Mouse (Mus musculus) heart, embryonic 16.5 days (tissue): ENCODE results near the gene Chgb. TPM values are rescaled to one million over a fixed set of nuclear protein-coding genes. Genes with fewer than 3 reads are reported as not detected.
A peak's percentile ranks its signal among the peaks of the same experiment; 100 is the strongest.

Experiments
- ATAC-seq: fragments of 200-750 bp; cut with Nextera tagmentation; replicated peaks from 2 replicates; pipeline ENCODE4 v1.8.0; 2017; ENCODE audit warnings: moderate number of reproducible peaks; ENCODE audit not compliant: insufficient read depth, low FRiP score; ENCODE audit errors: extremely low read depth
- H3K27ac ChIP-seq: fragments of 300-500 bp; sonication (generic); 2 replicates; pipeline ENCODE4 v1.5.1; 2014; ENCODE audit warnings: mild to moderate bottlenecking, low read length, control low read depth, moderate library complexity
- H3K27me3 ChIP-seq: fragments of 300-500 bp; sonication (generic); 2 replicates; pipeline ENCODE4 v1.6.1; 2014; ENCODE audit warnings: low read length, mixed read lengths; ENCODE audit not compliant: control insufficient read depth, insufficient read depth
- H3K36me3 ChIP-seq: fragments of 300-500 bp; sonication (generic); 2 replicates; pipeline ENCODE4 v1.6.1; 2014; ENCODE audit not compliant: control insufficient read depth, insufficient read depth
- H3K4me1 ChIP-seq: fragments of 300-500 bp; sonication (generic); 2 replicates; pipeline ENCODE4 v1.6.1; 2014; ENCODE audit warnings: low read length, mixed read lengths; ENCODE audit not compliant: control insufficient read depth, insufficient read depth
- H3K4me2 ChIP-seq: fragments of 300-500 bp; sonication (generic); 2 replicates; pipeline ENCODE4 v1.6.1; 2014; ENCODE audit warnings: low read depth, mild to moderate bottlenecking, control low read depth, low read length
- H3K4me3 ChIP-seq: fragments of 300-500 bp; sonication (generic); 2 replicates; pipeline ENCODE4 v1.5.1; 2014; ENCODE audit warnings: mild to moderate bottlenecking, control low read depth, low read length
- H3K9ac ChIP-seq: fragments of 300-500 bp; sonication (generic); 2 replicates; pipeline ENCODE4 v1.6.1; 2014; ENCODE audit warnings: low read length, control low read depth
- H3K9me3 ChIP-seq: fragments of 300-500 bp; sonication (generic); replicated peaks from 2 replicates; pipeline ENCODE4 v1.6.1; 2016; ENCODE audit warnings: low read length; ENCODE audit not compliant: control insufficient read depth
- WGBS: fragments of 180-500 bp; shearing (Covaris S2); extraction: QIAGEN DNeasy Blood & Tissue Kit; methylation state at CpG from one replicate; pipeline ENCODE4 v1.1.7; 2014; 5-methylcytosine and 5-hydroxymethylcytosine counted together
- polyA plus RNA-seq: library from polyadenylated mRNA; unstranded; fragments of >200 nt; fragmentation: Nextera tagmentation; extraction: Ambion mirVana; gene quantifications from 2 replicates; pipeline ENCODE4 v1.2.1, GENCODE M21; 2015

Gene Chgb
- polyA plus RNA-seq, 1 experiment from 2014 or later, result 0.45 TPM

- no peak overlapping the region for H3K4me3 ChIP-seq
- ATAC-seq, result no peak
- H3K27ac ChIP-seq, result no peak overlapping the region
- no peak overlapping the region for H3K9ac ChIP-seq
- no peaks in the 10 kb centered on the region for H3K9me3 ChIP-seq
- no peaks in the 10 kb centered on the region; the same call in 1 of the 2 replicates for H3K36me3 ChIP-seq
- H3K27me3 ChIP-seq, result no peaks in the 10 kb centered on the region
- 71% methylated on average over 15 of the region's 15 CpGs for WGBS
- H3K4me2 ChIP-seq, result no peak overlapping the region
- H3K4me1 ChIP-seq, result peaks cover 4% of the 10 kb centered on the region
These were observed 29.7 kb upstream of the Chgb start for GRCm38 (mm10) chr2:132751141-132752066.

GRCm38 (mm10) chr2:132752398-132752797, 28.7 kb upstream of the Chgb start:
- H3K27me3 ChIP-seq, result no peaks in the 10 kb centered on the region
- ATAC-seq, result no peak
- H3K9ac ChIP-seq, result no peak overlapping the region
- H3K4me2 ChIP-seq, result no peak overlapping the region
- no peaks in the 10 kb centered on the region for H3K9me3 ChIP-seq
- peaks cover 4% of the 10 kb centered on the region for H3K4me1 ChIP-seq
- no peak overlapping the region for H3K27ac ChIP-seq
- 60% methylated on average over 2 of the region's 2 CpGs for WGBS
- H3K4me3 ChIP-seq, result no peak overlapping the region
- no peaks in the 10 kb centered on the region; the same call in 1 of the 2 replicates for H3K36me3 ChIP-seq

- H3K9ac ChIP-seq, result no peak overlapping the region
- H3K4me3 ChIP-seq, result no peak overlapping the region
- H3K4me1 ChIP-seq, result peaks cover 4% of the 10 kb centered on the region
- no peaks in the 10 kb centered on the region; the same call in 1 of the 2 replicates for H3K36me3 ChIP-seq
- 75% methylated on average over 3 of the region's 3 CpGs for WGBS
- no peaks in the 10 kb centered on the region for H3K27me3 ChIP-seq
- no peak for ATAC-seq
- H3K27ac ChIP-seq, result no peak overlapping the region
- H3K9me3 ChIP-seq, result no peaks in the 10 kb centered on the region
- H3K4me2 ChIP-seq, result no peak overlapping the region
These were observed 27.9 kb upstream of the Chgb start for GRCm38 (mm10) chr2:132753137-132753536.

- no peaks in the 10 kb centered on the region for H3K36me3 ChIP-seq
- no peaks in the 10 kb centered on the region for H3K9me3 ChIP-seq
- H3K4me2 ChIP-seq, result no peak overlapping the region
- peaks cover 4% of the 10 kb centered on the region for H3K4me1 ChIP-seq
- H3K4me3 ChIP-seq, result no peak overlapping the region
- H3K9ac ChIP-seq, result no peak overlapping the region
- ATAC-seq, result no peak
- H3K27me3 ChIP-seq, result no peaks in the 10 kb centered on the region
- no peak overlapping the region for H3K27ac ChIP-seq
- 64% methylated on average over 5 of the region's 5 CpGs for WGBS
These were observed 23.2 kb upstream of the Chgb start for GRCm38 (mm10) chr2:132757911-132758310.

GRCm38 (mm10) chr2:132770822-132771221, 10.3 kb upstream of the Chgb start:
- no peaks in the 10 kb centered on the region for H3K9me3 ChIP-seq
- H3K27ac ChIP-seq, result no peak overlapping the region
- H3K27me3 ChIP-seq, result no peaks in the 10 kb centered on the region
- no peaks in the 10 kb centered on the region for H3K36me3 ChIP-seq
- no peak for ATAC-seq
- H3K4me2 ChIP-seq, result no peak overlapping the region
- no peak overlapping the region for H3K4me3 ChIP-seq
- WGBS, result 26% methylated on average over 1 of the region's 1 CpGs
- H3K4me1 ChIP-seq, result no peaks in the 10 kb centered on the region
- H3K9ac ChIP-seq, result no peak overlapping the region

GRCm38 (mm10) chr2:132781439-132782068, 476 bp downstream of the Chgb start:
- no peaks in the 10 kb centered on the region for H3K9me3 ChIP-seq
- H3K9ac ChIP-seq, result no peak overlapping the region
- peak overlapping the region; percentile 48 for H3K4me3 ChIP-seq
- under 1% methylated on average over 41 of the region's 41 CpGs for WGBS
- no peak overlapping the region for H3K27ac ChIP-seq
- H3K4me1 ChIP-seq, result peaks cover 5% of the 10 kb centered on the region
- H3K36me3 ChIP-seq, result no peaks in the 10 kb centered on the region
- peak; percentile 99 for ATAC-seq
- H3K27me3 ChIP-seq, result peaks cover 7% of the 10 kb centered on the region
- peak overlapping the region; percentile 82 for H3K4me2 ChIP-seq

GRCm38 (mm10) chr2:132784039-132784438, 3.0 kb downstream of the Chgb start:
- H3K9ac ChIP-seq, result no peak overlapping the region
- no peak for ATAC-seq
- H3K36me3 ChIP-seq, result no peaks in the 10 kb centered on the region
- peaks cover 7% of the 10 kb centered on the region for H3K27me3 ChIP-seq
- H3K27ac ChIP-seq, result no peak overlapping the region
- H3K4me3 ChIP-seq, result no peak overlapping the region
- H3K4me1 ChIP-seq, result peaks cover 5% of the 10 kb centered on the region
- H3K9me3 ChIP-seq, result no peaks in the 10 kb centered on the region
- WGBS, result 73% methylated on average over 6 of the region's 6 CpGs
- no peak overlapping the region for H3K4me2 ChIP-seq

GRCm38 (mm10) chr2:132793441-132794203, 12.5 kb downstream of the Chgb start:
- no peaks in the 10 kb centered on the region for H3K27me3 ChIP-seq
- no peak for ATAC-seq
- H3K27ac ChIP-seq, result no peak overlapping the region
- 81% methylated on average over 19 of the region's 19 CpGs for WGBS
- H3K4me2 ChIP-seq, result no peak overlapping the region
- no peak overlapping the region for H3K9ac ChIP-seq
- H3K36me3 ChIP-seq, result no peaks in the 10 kb centered on the region
- H3K9me3 ChIP-seq, result no peaks in the 10 kb centered on the region
- H3K4me3 ChIP-seq, result no peak overlapping the region
- H3K4me1 ChIP-seq, result no peaks in the 10 kb centered on the region
